Mouse (Mus musculus): ENCODE measurements around the gene Gm11214. TPM values are rescaled to one million over a fixed set of nuclear protein-coding genes. Genes with fewer than 3 reads are reported as not detected.

Gm11214 gene
- polyA plus RNA-seq, 1 experiment from 2014 or later: not detected

GRCm38 (mm10) chr4:63622378-63622835 is 40.8 kb downstream of the Gm11214 start, which contains the start of gene Tex48:
TSS of gene Tex48 (minus strand) at chr4:63622428.
- TF ChIP-seq CTCF (IDR thresholded peaks at IDR 0.05; ENCODE audit: low read depth): peak; percentile 77
- Histone ChIP-seq H3K4me1 (replicated peaks; ENCODE audit: control insufficient read depth, insufficient read depth, low read length) (no peaks in the 10 kb centered on the region), H3K9ac (ENCODE audit: low read depth, low read length) (no peak within 1 kb of the TSS), H3K36me3 (ENCODE audit: control insufficient read depth, insufficient read depth) (no peaks in the 10 kb centered on the region), H3K27me3 (replicated peaks; ENCODE audit: control insufficient read depth, insufficient read depth, low read length) (no peaks in the 10 kb centered on the region), H3K4me3 (ENCODE audit: low read depth, low read length) (no peak within 1 kb of the TSS), H3K4me2 (replicated peaks; ENCODE audit: low read depth) (no peak within 1 kb of the TSS), H3K27ac (ENCODE audit: low read depth, low read length) (no peak within 1 kb of the TSS), H3K9me3 (ENCODE audit: control insufficient read depth) (no peaks in the 10 kb centered on the region)
- 49% methylated on average over 5 of the region's 5 CpGs for WGBS
- ATAC-seq: no peak

DNA sequence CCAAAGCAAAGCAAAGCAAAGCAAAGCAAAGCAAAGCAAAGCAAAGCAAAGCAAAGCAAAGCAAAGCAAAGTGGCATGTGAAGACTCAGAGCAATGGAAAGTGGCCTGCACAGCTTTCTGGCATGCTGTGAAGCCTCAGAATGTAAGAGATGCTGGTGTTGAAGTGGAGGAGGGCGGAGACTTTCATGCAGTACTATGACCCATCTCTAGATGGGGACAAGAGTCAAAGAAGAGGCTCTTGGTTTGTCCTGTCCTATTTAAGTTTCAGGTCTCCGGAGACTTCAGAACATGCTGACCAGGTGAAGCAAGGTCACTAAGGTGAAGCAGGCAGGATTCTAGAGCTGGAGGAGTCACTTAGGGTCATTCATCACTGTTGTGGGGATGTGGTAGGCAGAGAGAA is 41.3 kb downstream of the Gm11214 start:
- Histone ChIP-seq H3K4me1 (replicated peaks; ENCODE audit: control insufficient read depth, insufficient read depth, low read length) (no peaks in the 10 kb centered on the region), H3K9ac (ENCODE audit: low read depth, low read length) (no peak overlapping the region), H3K27ac (ENCODE audit: low read depth, low read length) (no peak overlapping the region), H3K27me3 (replicated peaks; ENCODE audit: control insufficient read depth, insufficient read depth, low read length) (no peaks in the 10 kb centered on the region), H3K4me2 (replicated peaks; ENCODE audit: low read depth) (no peak overlapping the region), H3K4me3 (ENCODE audit: low read depth, low read length) (no peak overlapping the region), H3K9me3 (ENCODE audit: control insufficient read depth) (no peaks in the 10 kb centered on the region), H3K36me3 (ENCODE audit: control insufficient read depth, insufficient read depth) (no peaks in the 10 kb centered on the region)
- ATAC-seq: no peak
- peak; percentile 55 for TF ChIP-seq CTCF (IDR thresholded peaks at IDR 0.05; ENCODE audit: low read depth)
- WGBS: 66% methylated on average over 2 of the region's 2 CpGs

Other genes starting within 250 kb of the Gm11214 start
- gene Whrn, start 167.4 kb downstream of the Gm11214 start, polyA plus RNA-seq (2015; fragmentation: Nextera tagmentation; extraction: Ambion mirVana): 1.3 and 1.8 TPM in 2 replicates
- 345 and 364 TPM in 2 replicates for gene Atp6v1g1, start 118.6 kb downstream of the Gm11214 start, polyA plus RNA-seq (2015; fragmentation: Nextera tagmentation; extraction: Ambion mirVana)
- 15.5 and 18.7 TPM in 2 replicates for gene Tmem268, start 104.6 kb downstream of the Gm11214 start, polyA plus RNA-seq (2015; fragmentation: Nextera tagmentation; extraction: Ambion mirVana)
- not detected in 2 replicates for gene Gm11213, start 58.1 kb downstream of the Gm11214 start, polyA plus RNA-seq (2015; fragmentation: Nextera tagmentation; extraction: Ambion mirVana)
- gene Tex48, start 41.0 kb downstream of the Gm11214 start, polyA plus RNA-seq (2015; fragmentation: Nextera tagmentation; extraction: Ambion mirVana): not detected in 2 replicates
- gene Tnfsf15, start 81.7 kb upstream of the Gm11214 start, polyA plus RNA-seq (2015; fragmentation: Nextera tagmentation; extraction: Ambion mirVana): 0.07 and 0.09 TPM in 2 replicates
- gene Tnfsf8, start 198.0 kb upstream of the Gm11214 start, polyA plus RNA-seq (2015; fragmentation: Nextera tagmentation; extraction: Ambion mirVana): 0.08 TPM in 1 of 2 replicates, not detected in the other